Mouse (Mus musculus) hindbrain, embryonic 10.5 days (tissue): ENCODE measurements around the gene Ccdc69. TPM values are rescaled to one million over a fixed set of nuclear protein-coding genes. Genes with fewer than 3 reads are reported as not detected.

Experiments used
- DNase-seq: peaks from one replicate; pipeline ENCODE4 v3.0.0-alpha.2; 2017; ENCODE audit warnings: low spot score
- H3K27ac ChIP-seq: fragments of 300-500 bp; sonication (generic); 2 replicates; pipeline ENCODE4 v1.5.1; 2016; ENCODE audit warnings: mild to moderate bottlenecking, moderate library complexity
- H3K27me3 ChIP-seq: fragments of 300-500 bp; sonication (generic); 2 replicates; pipeline ENCODE4 v1.6.1; 2016; ENCODE audit warnings: mild to moderate bottlenecking; ENCODE audit not compliant: poor library complexity, insufficient read depth, severe bottlenecking
- H3K36me3 ChIP-seq: fragments of 300-500 bp; sonication (generic); 2 replicates; pipeline ENCODE4 v1.6.1; 2016; ENCODE audit warnings: mild to moderate bottlenecking, moderate library complexity
- H3K4me1 ChIP-seq: fragments of 300-500 bp; sonication (generic); replicated peaks from 2 replicates; pipeline ENCODE4 v1.6.1; 2016; ENCODE audit warnings: mild to moderate bottlenecking
- H3K4me3 ChIP-seq: fragments of 300-500 bp; sonication (generic); 2 replicates; pipeline ENCODE4 v1.5.1; 2016; ENCODE audit warnings: mild to moderate bottlenecking, moderate library complexity
- H3K9me3 ChIP-seq: fragments of 300-500 bp; sonication (generic); 2 replicates; pipeline ENCODE4 v1.6.1; 2016; ENCODE audit warnings: mild to moderate bottlenecking, moderate library complexity
- WGBS: fragments of 180-500 bp; shearing (Covaris S2); methylation state at CpG from one replicate; pipeline ENCODE4 v1.1.7; 2016; 5-methylcytosine and 5-hydroxymethylcytosine counted together
- polyA plus RNA-seq: library from polyadenylated mRNA; unstranded; fragments of >200 nt; fragmentation: Nextera tagmentation; extraction: Ambion mirVana; gene quantifications from 2 replicates; pipeline ENCODE4 v1.2.1, GENCODE M21; 2016

Gene Ccdc69
- polyA plus RNA-seq, 1 experiment from 2014 or later, result 0.25 TPM

GRCm38 (mm10) chr11:55025896-55026295 lies 52.0 kb downstream of the Ccdc69 start:
- 93% methylated on average over 4 of the region's 4 CpGs for WGBS
- no peak overlapping the region for H3K27ac ChIP-seq
- H3K4me3 ChIP-seq, result no peak overlapping the region
- DNase-seq, result no peak
- no peaks in the 10 kb centered on the region for H3K9me3 ChIP-seq
- peaks cover 53% of the 10 kb centered on the region for H3K4me1 ChIP-seq
- H3K36me3 ChIP-seq, result no peaks in the 10 kb centered on the region
- no peaks in the 10 kb centered on the region for H3K27me3 ChIP-seq

- peak overlapping the region; percentile 91 for H3K27ac ChIP-seq
- H3K36me3 ChIP-seq, result 0 out of 2 replicates have a peak, but pooled peaks cover 2% of the 10 kb centered on the region
- peaks cover 73% of the 10 kb centered on the region for H3K4me1 ChIP-seq
- H3K9me3 ChIP-seq, result no peaks in the 10 kb centered on the region
- no peaks in the 10 kb centered on the region for H3K27me3 ChIP-seq
- no peak for DNase-seq
- no peak overlapping the region for H3K4me3 ChIP-seq
- 73% methylated on average over 3 of the region's 3 CpGs for WGBS
These were observed 54.3 kb downstream of the Ccdc69 start for GRCm38 (mm10) chr11:55023583-55023982.

GRCm38 (mm10) chr11:55023049-55023564 lies 54.8 kb downstream of the Ccdc69 start:
- 0 out of 2 replicates have a peak, but pooled peaks cover 2% of the 10 kb centered on the region for H3K36me3 ChIP-seq
- peak overlapping the region; percentile 91 for H3K27ac ChIP-seq
- WGBS, result 21% methylated on average over 10 of the region's 10 CpGs
- H3K27me3 ChIP-seq, result no peaks in the 10 kb centered on the region
- H3K9me3 ChIP-seq, result no peaks in the 10 kb centered on the region
- H3K4me3 ChIP-seq, result peak overlapping the region; percentile 35
- H3K4me1 ChIP-seq, result peaks cover 76% of the 10 kb centered on the region
- peak; percentile 81 for DNase-seq

- Histone ChIP-seq H3K27ac (peak overlapping the region; percentile 91), H3K27me3 (no peaks in the 10 kb centered on the region), H3K4me1 (peaks cover 71% of the 10 kb centered on the region), H3K36me3 (0 out of 2 replicates have a peak, but pooled peaks cover 2% of the 10 kb centered on the region), H3K9me3 (no peaks in the 10 kb centered on the region), H3K4me3 (peak overlapping the region; percentile 35; the same call in 1 of the 2 replicates)
- DNase-seq, result no peak
- 80% methylated on average over 5 of the region's 5 CpGs for WGBS
These were observed 55.4 kb downstream of the Ccdc69 start for GRCm38 (mm10) chr11:55022508-55022907.

- peaks cover 67% of the 10 kb centered on the region for H3K4me1 ChIP-seq
- H3K36me3 ChIP-seq, result 0 out of 2 replicates have a peak, but pooled peaks cover 2% of the 10 kb centered on the region
- H3K27me3 ChIP-seq, result no peaks in the 10 kb centered on the region
- H3K4me3 ChIP-seq, result no peak overlapping the region
- WGBS, result 62% methylated on average over 6 of the region's 6 CpGs
- H3K27ac ChIP-seq, result peak overlapping the region; percentile 91; the same call in 1 of the 2 replicates
- DNase-seq, result no peak
- H3K9me3 ChIP-seq, result no peaks in the 10 kb centered on the region
These were observed 56.1 kb downstream of the Ccdc69 start for GRCm38 (mm10) chr11:55021859-55022258.

GRCm38 (mm10) chr11:55021458-55021857 lies 56.5 kb downstream of the Ccdc69 start:
- DNase-seq, result no peak
- Histone ChIP-seq H3K27me3 (no peaks in the 10 kb centered on the region), H3K27ac (peak overlapping the region; percentile 6; the same call in 1 of the 2 replicates), H3K4me1 (peaks cover 66% of the 10 kb centered on the region), H3K36me3 (0 out of 2 replicates have a peak, but pooled peaks cover 2% of the 10 kb centered on the region), H3K4me3 (no peak overlapping the region), H3K9me3 (no peaks in the 10 kb centered on the region)

- Histone ChIP-seq H3K27me3 (no peaks in the 10 kb centered on the region), H3K9me3 (no peaks in the 10 kb centered on the region), H3K27ac (peak overlapping the region; percentile 75), H3K36me3 (0 out of 2 replicates have a peak, but pooled peaks cover 6% of the 10 kb centered on the region), H3K4me1 (peaks cover 71% of the 10 kb centered on the region), H3K4me3 (no peak overlapping the region)
- 78% methylated on average over 2 of the region's 2 CpGs for WGBS
- no peak for DNase-seq
These were observed 58.2 kb downstream of the Ccdc69 start for GRCm38 (mm10) chr11:55019711-55020110.

GRCm38 (mm10) chr11:55018034-55018433 lies 59.9 kb downstream of the Ccdc69 start:
- no peaks in the 10 kb centered on the region for H3K9me3 ChIP-seq
- DNase-seq, result no peak
- H3K27me3 ChIP-seq, result no peaks in the 10 kb centered on the region
- no peak overlapping the region for H3K27ac ChIP-seq
- H3K4me3 ChIP-seq, result no peak overlapping the region
- H3K4me1 ChIP-seq, result peaks cover 58% of the 10 kb centered on the region
- H3K36me3 ChIP-seq, result peaks cover 18% of the 10 kb centered on the region; the same call in 1 of the 2 replicates
- WGBS, result 83% methylated on average over 6 of the region's 6 CpGs

- H3K27ac ChIP-seq, result no peak overlapping the region
- 87% methylated on average over 2 of the region's 2 CpGs for WGBS
- H3K4me1 ChIP-seq, result peaks cover 52% of the 10 kb centered on the region
- H3K4me3 ChIP-seq, result no peak overlapping the region
- no peaks in the 10 kb centered on the region for H3K27me3 ChIP-seq
- H3K9me3 ChIP-seq, result no peaks in the 10 kb centered on the region
- DNase-seq, result no peak
- peaks cover 18% of the 10 kb centered on the region; the same call in 1 of the 2 replicates for H3K36me3 ChIP-seq
These were observed 60.7 kb downstream of the Ccdc69 start for GRCm38 (mm10) chr11:55017201-55017600.

- H3K4me1 ChIP-seq, result peaks cover 48% of the 10 kb centered on the region
- H3K27me3 ChIP-seq, result no peaks in the 10 kb centered on the region
- WGBS, result 61% methylated on average over 1 of the region's 1 CpGs
- no peak overlapping the region for H3K27ac ChIP-seq
- H3K36me3 ChIP-seq, result peaks cover 22% of the 10 kb centered on the region; the same call in 1 of the 2 replicates
- no peaks in the 10 kb centered on the region for H3K9me3 ChIP-seq
- no peak overlapping the region for H3K4me3 ChIP-seq
- DNase-seq, result no peak
These were observed 61.2 kb downstream of the Ccdc69 start for GRCm38 (mm10) chr11:55016758-55017157.

GRCm38 (mm10) chr11:55015831-55016241 lies 62.1 kb downstream of the Ccdc69 start:
- 80% methylated on average over 9 of the region's 9 CpGs for WGBS
- Histone ChIP-seq H3K9me3 (no peaks in the 10 kb centered on the region), H3K27me3 (no peaks in the 10 kb centered on the region), H3K4me1 (peaks cover 43% of the 10 kb centered on the region), H3K4me3 (no peak overlapping the region), H3K36me3 (peaks cover 29% of the 10 kb centered on the region; the same call in 1 of the 2 replicates), H3K27ac (peak overlapping the region; percentile 45; the same call in 1 of the 2 replicates)
- no peak for DNase-seq

- Histone ChIP-seq H3K27ac (no peak overlapping the region), H3K4me3 (no peak overlapping the region), H3K27me3 (no peaks in the 10 kb centered on the region), H3K9me3 (no peaks in the 10 kb centered on the region), H3K36me3 (peaks cover 35% of the 10 kb centered on the region), H3K4me1 (peaks cover 39% of the 10 kb centered on the region)
- DNase-seq, result no peak
- WGBS, result 84% methylated on average over 3 of the region's 3 CpGs
These were observed 62.7 kb downstream of the Ccdc69 start for GRCm38 (mm10) chr11:55015264-55015663.

- 61% methylated on average over 6 of the region's 6 CpGs for WGBS
- no peak overlapping the region for H3K4me3 ChIP-seq
- DNase-seq, result no peak
- H3K27me3 ChIP-seq, result no peaks in the 10 kb centered on the region
- H3K4me1 ChIP-seq, result peaks cover 24% of the 10 kb centered on the region
- no peaks in the 10 kb centered on the region for H3K9me3 ChIP-seq
- H3K27ac ChIP-seq, result peak overlapping the region; percentile 23; the same call in 1 of the 2 replicates
- peaks cover 41% of the 10 kb centered on the region for H3K36me3 ChIP-seq
These were observed 64.1 kb downstream of the Ccdc69 start for GRCm38 (mm10) chr11:55013802-55014201.
